Mouse (Mus musculus) liver, embryonic 14.5 days (tissue): ENCODE measurements at regions not wholly inside any gene's neighbourhood (a gene's known extent, or its start where the extent isn't known, plus 50 kb on each side); places are given as distances from the start of the nearest gene placed in this dataset.

ENCODE experiments used
- ATAC-seq: fragments of 200-750 bp; cut with Nextera tagmentation; 2 replicates; pipeline ENCODE4 v1.8.0; 2017; ENCODE audit warnings: moderate number of reproducible peaks, mild to moderate bottlenecking, moderate library complexity; ENCODE audit not compliant: insufficient read depth
- DNase-seq, 3 experiments: peaks; one replicate each; pipeline ENCODE4 v3.0.0-alpha.2; 2012 to 2013; ENCODE audit warnings: low read depth in 3 of 3, low spot score in 3 of 3
- H3K27ac ChIP-seq: fragments of 300-500 bp; sonication (generic); 2 replicates; pipeline ENCODE4 v1.5.1; 2014; ENCODE audit warnings: moderate library complexity, mild to moderate bottlenecking, control low read depth, inconsistent platforms
- H3K27me3 ChIP-seq: fragments of 300-500 bp; sonication (generic); 2 replicates; pipeline ENCODE4 v1.6.1; 2014; ENCODE audit warnings: mild to moderate bottlenecking, low read length, moderate library complexity; ENCODE audit not compliant: control insufficient read depth, insufficient read depth
- H3K36me3 ChIP-seq: fragments of 300-500 bp; sonication (generic); replicated peaks from 2 replicates; pipeline ENCODE4 v1.6.1; 2014; ENCODE audit warnings: low read depth; ENCODE audit not compliant: control insufficient read depth, insufficient read depth
- H3K4me1 ChIP-seq, 2 experiments: fragments of 200-500 bp in 1 of 2; fragments of 300-500 bp in 1 of 2; sonication (generic) in 1 of 2; replicated peaks; 2 replicates each; pipeline ENCODE4 v1.6.1; 2012 to 2014; ENCODE audit warnings: antibody characterized with exemption in 1 of 2, inconsistent platforms in 1 of 2, low read length in 1 of 2; ENCODE audit not compliant: control insufficient read depth in 2 of 2, insufficient read depth in 2 of 2
- H3K4me2 ChIP-seq: fragments of 300-500 bp; sonication (generic); 2 replicates; pipeline ENCODE4 v1.6.1; 2014; ENCODE audit warnings: low read depth, mild to moderate bottlenecking, control low read depth, moderate library complexity
- H3K4me3 ChIP-seq, 2 experiments: fragments of 200-500 bp in 1 of 2; fragments of 300-500 bp in 1 of 2; sonication (generic) in 1 of 2; 2 replicates each; pipeline ENCODE4 v1.5.1; 2012 to 2014; ENCODE audit warnings: low read depth in 2 of 2, low read length in 2 of 2, mild to moderate bottlenecking in 2 of 2, control low read depth in 1 of 2, inconsistent platforms in 1 of 2, moderate library complexity in 1 of 2; ENCODE audit not compliant: insufficient read depth in 1 of 2
- H3K9ac ChIP-seq: fragments of 300-500 bp; sonication (generic); replicated peaks from 2 replicates; pipeline ENCODE4 v1.6.1; 2014; ENCODE audit warnings: mild to moderate bottlenecking, control low read depth, moderate library complexity
- H3K9me3 ChIP-seq: fragments of 300-500 bp; sonication (generic); 2 replicates; pipeline ENCODE4 v1.6.1; 2016; ENCODE audit warnings: low read length, mixed read lengths; ENCODE audit not compliant: control insufficient read depth
- CTCF ChIP-seq: IDR thresholded peaks from 2 replicates; pipeline ENCODE4 v1.5.1; 2016; ENCODE audit warnings: antibody characterized with exemption, low read depth, control low read depth
- EP300 ChIP-seq: IDR thresholded peaks from 2 replicates; pipeline ENCODE4 v1.6.1; 2016; ENCODE audit warnings: antibody characterized with exemption, low read depth
- WGBS: fragments of 180-500 bp; shearing (Covaris S2); extraction: QIAGEN DNeasy Blood & Tissue Kit; methylation state at CpG from one replicate; pipeline ENCODE4 v1.1.7; 2014; ENCODE audit not compliant: insufficient replicate concordance; 5-methylcytosine and 5-hydroxymethylcytosine counted together

GRCm38 (mm10) chr9:120712987-120713386 lies 141.7 kb downstream of the Rpl14 start:
- no peaks in the 10 kb centered on the region; a peak in 1 of 4 replicates for H3K4me1 ChIP-seq
- H3K4me3 ChIP-seq, result no peak overlapping the region
- H3K36me3 ChIP-seq, result no peaks in the 10 kb centered on the region
- TF ChIP-seq CTCF (peak; percentile 12; the same call in 1 of the 2 replicates), EP300 (no peak)
- H3K4me2 ChIP-seq, result no peak overlapping the region
- H3K9ac ChIP-seq, result no peak overlapping the region
- no peaks in the 10 kb centered on the region for H3K27me3 ChIP-seq
- DNase-seq (no peak), ATAC-seq (no peak)
- H3K9me3 ChIP-seq, result no peaks in the 10 kb centered on the region
- 78% methylated on average over 2 of the region's 2 CpGs for WGBS
- no peak overlapping the region for H3K27ac ChIP-seq

DNA sequence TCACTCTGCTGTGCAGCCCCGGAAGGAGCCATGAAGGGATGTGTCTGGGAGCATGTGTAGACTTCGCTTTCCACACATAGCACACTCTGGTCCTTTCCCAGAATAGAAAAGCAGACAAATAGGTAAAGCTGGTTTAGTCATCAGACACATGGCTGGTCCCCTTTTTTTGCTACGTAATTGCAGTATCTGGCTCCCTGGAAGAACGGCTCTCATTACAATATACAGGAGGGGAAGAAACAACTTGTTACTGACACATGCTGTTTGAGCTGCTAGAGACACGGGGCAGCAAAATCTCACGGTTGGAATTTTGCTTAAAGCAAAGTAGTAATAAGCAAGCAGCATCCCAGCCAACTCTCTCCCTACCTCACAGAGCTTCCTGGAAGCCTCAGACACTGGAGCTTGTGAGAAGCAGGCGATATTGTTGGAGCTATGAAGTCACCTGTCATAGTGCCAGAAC lies 144.4 kb downstream of the Rpl14 start:
- H3K9ac ChIP-seq, result no peak overlapping the region
- H3K4me1 ChIP-seq, result no peaks in the 10 kb centered on the region
- H3K27ac ChIP-seq, result no peak overlapping the region
- DNase-seq, result no peak
- H3K27me3 ChIP-seq, result no peaks in the 10 kb centered on the region
- H3K4me3 ChIP-seq, result no peak overlapping the region
- TF ChIP-seq CTCF (no peak), EP300 (no peak)
- no peaks in the 10 kb centered on the region for H3K9me3 ChIP-seq
- H3K36me3 ChIP-seq, result no peaks in the 10 kb centered on the region
- no peak for ATAC-seq
- 58% methylated on average over 7 of the region's 7 CpGs for WGBS
- no peak overlapping the region for H3K4me2 ChIP-seq

GRCm38 (mm10) chr9:120718812-120719211 lies 147.6 kb downstream of the Rpl14 start:
- TF ChIP-seq EP300 (no peak), CTCF (no peak)
- H3K27me3 ChIP-seq, result no peaks in the 10 kb centered on the region
- ATAC-seq, result no peak

GRCm38 (mm10) chr9:120721451-120722123 lies 150.3 kb downstream of the Rpl14 start:
- TF ChIP-seq EP300 (no peak), CTCF (no peak)
- 64% methylated on average over 9 of the region's 9 CpGs for WGBS
- Histone ChIP-seq H3K4me3 (no peak overlapping the region), H3K36me3 (no peaks in the 10 kb centered on the region), H3K9me3 (no peaks in the 10 kb centered on the region), H3K27ac (no peak overlapping the region), H3K4me1 (peaks cover 0 to 6% of the 10 kb centered on the region in 2 experiments; a peak in 1 of 4 replicates), H3K27me3 (no peaks in the 10 kb centered on the region), H3K9ac (no peak overlapping the region), H3K4me2 (no peak overlapping the region)
- no peak for DNase-seq
- ATAC-seq, result no peak

More at GRCm38 (mm10) chr9:120718812-120719211, 147.6 kb downstream of the Rpl14 start:
- Histone ChIP-seq H3K4me3 (no peak overlapping the region), H3K36me3 (no peaks in the 10 kb centered on the region), H3K9ac (no peak overlapping the region), H3K9me3 (no peaks in the 10 kb centered on the region), H3K4me2 (no peak overlapping the region), H3K4me1 (peaks cover 0 to 6% of the 10 kb centered on the region in 2 experiments; a peak in 1 of 4 replicates), H3K27ac (no peak overlapping the region)
- no peak for DNase-seq
- 41% methylated on average over 3 of the region's 3 CpGs for WGBS

GRCm38 (mm10) chr9:120723026-120723425 lies 151.8 kb downstream of the Rpl14 start:
- no peak overlapping the region for H3K27ac ChIP-seq
- DNase-seq, result no peak
- peaks cover 0 to 6% of the 10 kb centered on the region in 2 experiments; a peak in 1 of 4 replicates for H3K4me1 ChIP-seq
- TF ChIP-seq EP300, result no peak
- no peaks in the 10 kb centered on the region for H3K9me3 ChIP-seq
- ATAC-seq, result no peak
- H3K4me2 ChIP-seq, result no peak overlapping the region
- H3K27me3 ChIP-seq, result no peaks in the 10 kb centered on the region
- H3K4me3 ChIP-seq, result no peak overlapping the region
- H3K36me3 ChIP-seq, result no peaks in the 10 kb centered on the region
- no peak overlapping the region for H3K9ac ChIP-seq
- WGBS, result 61% methylated on average over 5 of the region's 5 CpGs
